Mouse (Mus musculus): ENCODE measurements at regions not wholly inside any gene's neighbourhood (a gene's known extent, or its start where the extent isn't known, plus 50 kb on each side); places are given as distances from the start of the nearest gene placed in this dataset.

DNA sequence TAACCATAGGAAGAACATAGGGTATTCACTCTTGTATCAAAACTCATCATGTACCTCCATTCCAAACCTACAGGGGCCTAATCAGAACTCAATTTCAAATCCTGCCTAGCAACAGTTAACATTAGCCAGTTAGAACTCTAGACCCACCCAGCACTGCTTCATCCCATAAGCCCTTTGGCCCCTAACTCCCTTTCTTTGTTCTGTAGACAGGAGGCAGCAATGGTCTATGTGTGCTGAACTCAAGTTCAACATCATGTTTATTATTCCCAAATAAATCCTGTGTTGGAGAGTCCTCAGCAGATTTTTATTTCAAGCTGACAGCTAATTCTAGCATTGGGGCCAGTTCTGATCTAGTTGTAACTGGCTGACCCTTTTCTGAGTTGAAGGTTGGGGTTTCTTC lies 112.2 kb downstream of the Ipo8 start:
- DNase-seq (ENCODE audit: low spot score), result no peak

DNA sequence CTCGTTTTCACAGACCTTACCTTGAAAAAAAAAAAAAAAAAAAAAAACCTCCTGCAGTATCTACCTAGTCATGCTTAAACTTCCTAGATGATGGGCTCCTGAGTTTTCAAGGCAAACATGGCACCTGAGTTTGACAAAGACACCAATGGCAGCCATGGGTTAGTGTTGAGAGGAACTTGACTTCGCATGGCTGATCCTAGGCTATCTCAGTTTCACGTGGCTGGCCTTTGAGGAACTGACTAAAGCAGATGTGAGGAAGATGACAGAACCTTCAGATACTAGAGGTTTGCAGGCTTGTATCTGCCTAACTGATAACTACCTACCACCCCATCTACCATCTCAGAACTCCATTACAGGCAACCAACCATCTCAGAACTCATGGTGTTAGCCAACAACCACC lies 120.9 kb downstream of the Ipo8 start:
- DNase-seq (ENCODE audit: low spot score), result no peak

DNA sequence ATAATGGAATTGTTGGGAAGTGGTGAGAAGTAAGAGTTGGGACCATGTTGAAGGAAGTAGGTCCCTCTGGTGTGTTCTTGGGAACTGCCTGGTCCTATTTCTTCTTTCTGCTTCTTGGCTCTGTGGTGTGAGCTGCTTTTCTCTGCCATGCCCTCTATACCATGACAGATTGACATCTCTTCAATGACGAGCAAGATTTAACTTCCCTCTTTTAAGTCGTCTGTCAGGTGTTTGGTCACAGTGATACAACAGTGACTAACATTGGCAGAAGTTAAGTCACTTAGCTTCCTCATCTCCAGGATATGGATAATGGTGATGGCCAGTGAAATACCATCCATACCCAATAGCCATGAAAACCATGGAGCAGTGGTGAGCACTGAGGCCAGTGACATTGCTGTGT lies 122.9 kb downstream of the Ipo8 start:
- no peak for DNase-seq (ENCODE audit: low spot score)

DNA sequence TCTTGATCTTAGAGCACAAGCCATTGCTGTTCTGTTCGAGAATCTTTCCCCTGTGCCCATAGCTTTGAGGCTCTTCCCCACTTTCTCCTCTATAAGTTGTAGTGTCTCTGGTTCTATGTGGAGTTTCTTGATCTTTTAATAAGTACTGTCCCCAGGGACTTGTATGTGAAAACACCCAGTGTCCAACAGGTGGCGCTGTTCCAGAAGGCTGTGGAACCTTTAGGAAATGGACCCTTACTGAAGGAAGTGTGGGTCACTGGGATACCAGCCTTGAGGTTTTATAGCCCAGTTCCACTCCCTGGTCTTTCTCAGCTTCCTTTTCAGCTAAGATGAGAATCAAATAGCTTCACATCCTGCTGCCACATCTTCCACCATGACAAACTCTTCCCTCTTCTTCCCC lies 125.6 kb downstream of the Ipo8 start:
- peak; percentile 45 for DNase-seq (ENCODE audit: low spot score)

- DNase-seq (ENCODE audit: low spot score), result no peak
Observed at GRCm38 (mm10) chr6:148693329-148693728, 137.9 kb downstream of the Ipo8 start.

DNA sequence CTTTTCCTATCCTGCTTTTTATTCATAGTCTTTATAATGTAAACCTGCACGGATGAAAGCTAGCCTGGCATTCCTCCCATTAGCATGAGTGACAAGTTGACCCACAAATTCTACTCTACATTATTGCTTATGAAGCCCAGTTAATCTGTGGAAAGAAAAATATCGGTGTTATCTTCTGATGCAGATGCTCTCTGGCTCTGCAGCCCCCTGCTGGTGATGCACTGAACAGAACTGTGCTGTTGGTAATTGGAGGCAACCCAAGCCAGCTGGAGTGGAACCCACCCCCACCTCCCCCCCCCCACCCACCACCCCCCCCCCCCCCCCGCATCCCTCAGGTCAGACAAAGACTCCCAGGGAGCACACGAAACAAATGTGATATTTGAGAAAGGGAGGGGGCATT lies 143.5 kb downstream of the Ipo8 start:
- DNase-seq (ENCODE audit: low spot score), result no peak

- no peak for DNase-seq (ENCODE audit: low spot score)
Observed at GRCm38 (mm10) chr6:148660152-148660551, 171.1 kb downstream of the Ipo8 start.

DNA sequence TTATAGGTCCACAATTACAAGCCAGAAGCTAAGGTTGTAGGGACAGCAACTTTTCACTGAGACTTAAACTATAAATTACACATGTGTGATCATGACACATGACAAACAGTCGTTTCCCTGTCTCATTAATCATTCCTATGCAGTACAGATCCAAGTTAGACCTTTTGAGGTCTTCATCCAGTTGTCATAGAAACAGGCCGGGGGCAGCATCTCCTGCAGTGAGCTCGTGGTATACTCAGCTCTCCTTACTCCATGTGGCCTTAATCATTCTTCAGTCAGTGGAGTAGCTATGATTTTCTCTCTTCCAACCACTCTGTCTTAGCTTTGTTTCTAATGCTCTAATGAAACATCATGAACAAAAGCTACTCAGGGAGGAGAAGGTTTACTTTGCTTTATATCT lies 178.1 kb downstream of the Ipo8 start:
- no peak for DNase-seq (ENCODE audit: low spot score)

DNA sequence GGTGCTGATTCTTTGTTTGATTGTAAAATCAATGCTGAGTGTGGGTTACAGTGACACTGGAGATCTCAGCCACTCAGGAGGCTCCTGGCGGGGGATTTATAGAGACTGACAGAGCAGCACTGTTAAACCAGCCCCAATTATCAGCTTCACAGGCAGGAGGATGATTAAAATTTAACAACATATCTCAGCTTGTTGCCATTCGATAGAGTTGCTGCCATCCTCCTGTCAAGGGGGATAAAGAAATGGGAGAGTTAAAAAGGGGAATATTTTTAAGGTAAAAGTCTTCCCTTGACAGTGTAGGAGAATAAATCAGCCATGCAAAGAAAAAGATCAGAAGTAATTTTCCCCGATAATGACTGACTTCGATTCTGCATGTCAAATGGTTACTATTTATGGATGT lies 178.8 kb downstream of the Ipo8 start:
- no peak for DNase-seq (ENCODE audit: low spot score)

DNA sequence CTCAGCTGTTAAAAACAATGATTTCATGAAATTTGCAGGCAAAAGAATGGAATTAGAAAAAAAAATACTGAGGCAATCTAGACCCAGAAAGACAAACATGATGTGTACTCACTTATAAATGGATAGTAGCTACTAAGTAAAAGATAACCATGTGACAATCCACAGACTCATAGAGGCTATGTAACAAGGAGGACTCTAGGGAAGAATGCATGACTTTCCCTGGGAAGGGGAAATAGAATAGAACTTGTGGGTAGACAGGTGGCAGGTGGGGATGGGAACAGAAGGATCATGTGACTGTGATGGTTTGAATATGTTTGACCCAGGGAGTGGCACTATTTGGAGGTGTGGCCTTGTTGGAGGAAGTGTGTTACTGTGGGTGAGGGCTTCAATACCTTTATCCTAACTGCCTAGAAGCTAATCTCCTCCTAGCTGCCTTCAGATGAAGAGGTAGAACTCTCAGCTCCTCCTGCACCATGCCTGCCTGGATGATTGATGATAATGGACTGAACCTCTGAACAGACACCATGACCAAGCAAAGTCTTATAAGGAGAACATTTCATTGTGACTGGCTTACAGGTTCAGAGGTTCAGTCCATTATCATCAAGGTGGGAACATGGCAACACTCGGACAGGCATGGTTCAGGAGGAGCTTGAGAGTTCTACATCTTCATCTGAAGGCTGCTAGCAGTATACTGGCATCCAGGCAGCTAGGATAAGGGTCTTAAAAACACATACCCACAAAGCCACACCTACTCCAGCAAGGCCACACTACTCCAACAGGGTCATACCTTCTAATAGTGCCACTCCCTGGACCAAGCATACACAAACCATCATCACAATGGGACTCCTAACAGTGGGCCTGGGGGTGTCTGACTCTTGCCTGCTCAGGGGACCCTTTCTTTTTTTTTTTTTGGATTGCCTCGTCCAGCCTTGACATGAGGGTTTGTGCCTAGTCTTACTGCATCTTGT lies 183.6 kb downstream of the Ipo8 start:
- DNase-seq (ENCODE audit: low spot score), result no peak

DNA sequence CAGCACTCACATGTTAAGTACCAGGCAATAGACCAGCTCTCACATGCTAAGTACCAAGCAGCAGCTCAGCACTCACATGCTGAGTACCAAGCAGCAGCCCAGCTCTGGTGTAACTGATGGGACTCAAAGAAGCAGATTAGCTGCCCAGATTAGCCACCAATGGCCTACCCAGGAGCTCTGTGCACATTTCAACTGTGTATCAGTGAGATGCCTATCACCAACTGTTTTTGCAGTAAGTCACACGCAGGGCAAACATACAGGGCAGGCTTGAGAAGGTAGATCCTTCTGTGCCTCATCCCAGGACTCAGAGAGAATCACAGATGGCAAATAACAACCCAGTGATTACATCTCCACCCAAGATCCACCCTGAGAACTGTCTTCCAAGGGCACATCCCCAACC lies 190.7 kb downstream of the Ipo8 start:
- no peak for DNase-seq (ENCODE audit: low spot score)

DNA sequence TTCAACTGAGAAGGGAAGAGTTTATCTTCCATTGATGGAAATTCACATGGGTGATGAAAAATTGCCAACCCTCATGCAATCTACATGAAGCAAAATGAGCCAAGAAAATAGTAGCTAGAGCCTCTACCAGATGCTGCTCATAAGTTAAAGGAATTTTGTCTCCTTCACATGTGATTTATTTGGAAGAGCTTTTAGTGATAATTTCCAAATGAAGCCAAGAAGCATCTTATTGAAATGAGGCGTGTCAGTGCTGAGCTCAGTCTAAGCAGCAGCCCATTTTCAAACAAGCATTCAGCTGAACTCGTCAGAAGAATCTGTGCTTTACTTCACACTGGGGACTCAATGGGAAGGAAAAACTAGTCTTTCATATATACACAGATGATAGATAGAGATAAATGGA lies 190.0 kb upstream of the Tmtc1 start:
- DNase-seq (ENCODE audit: low spot score), result no peak

DNA sequence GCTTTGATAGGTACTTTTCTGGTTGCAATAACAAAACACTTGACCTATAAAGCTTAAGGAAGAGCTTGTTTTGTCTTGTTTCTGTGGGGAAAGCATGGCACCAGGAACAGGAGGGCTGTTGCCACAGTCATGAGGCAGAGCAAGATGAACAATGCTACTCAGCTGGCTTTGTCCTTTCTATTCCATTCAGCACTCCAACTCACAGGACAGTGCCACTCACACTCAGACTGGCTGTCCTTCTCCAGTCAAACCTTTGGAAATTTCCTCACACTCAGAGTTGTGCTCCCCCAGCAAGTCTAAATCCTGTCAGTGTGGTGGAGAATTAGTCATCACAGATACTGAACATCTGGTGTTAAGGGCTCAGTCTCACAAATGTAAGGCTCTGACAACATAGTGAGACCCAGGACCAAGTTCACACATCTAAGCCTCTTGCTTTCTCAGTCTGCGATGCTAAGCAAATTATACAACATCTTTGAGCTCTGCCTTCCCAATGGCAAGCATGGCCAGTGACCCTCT lies 183.0 kb upstream of the Tmtc1 start:
- no peak for DNase-seq (ENCODE audit: low spot score)

DNA sequence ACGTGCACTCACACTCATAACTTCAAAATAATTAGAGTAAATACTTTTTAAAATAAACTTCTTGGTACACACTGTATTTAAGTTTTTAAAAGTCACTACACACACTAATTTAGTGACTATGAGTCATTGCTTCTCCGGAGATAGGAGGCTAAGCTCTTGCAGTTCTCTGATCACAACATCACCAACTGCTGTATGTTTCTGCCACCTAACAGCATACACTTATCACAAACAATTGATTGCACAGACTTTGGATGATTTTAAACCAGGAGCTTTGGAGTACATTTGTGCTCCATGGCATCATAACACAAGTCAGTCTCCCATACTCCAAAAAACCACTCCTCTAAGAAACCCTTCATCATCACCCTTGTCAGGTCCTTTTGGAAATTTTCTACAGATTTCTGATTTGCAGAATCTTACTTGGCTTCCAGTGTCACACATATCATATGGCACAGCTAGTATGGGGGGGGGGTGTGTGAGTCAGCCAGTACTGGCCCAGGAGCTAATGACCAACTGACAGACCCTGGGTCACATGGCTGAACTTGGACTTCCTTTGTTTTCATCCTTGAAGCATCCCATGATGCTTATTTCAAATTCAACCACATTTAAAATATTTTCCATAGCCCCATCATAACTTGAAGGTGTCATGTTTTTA lies 179.1 kb upstream of the Tmtc1 start:
- no peak for DNase-seq (ENCODE audit: low spot score)

DNA sequence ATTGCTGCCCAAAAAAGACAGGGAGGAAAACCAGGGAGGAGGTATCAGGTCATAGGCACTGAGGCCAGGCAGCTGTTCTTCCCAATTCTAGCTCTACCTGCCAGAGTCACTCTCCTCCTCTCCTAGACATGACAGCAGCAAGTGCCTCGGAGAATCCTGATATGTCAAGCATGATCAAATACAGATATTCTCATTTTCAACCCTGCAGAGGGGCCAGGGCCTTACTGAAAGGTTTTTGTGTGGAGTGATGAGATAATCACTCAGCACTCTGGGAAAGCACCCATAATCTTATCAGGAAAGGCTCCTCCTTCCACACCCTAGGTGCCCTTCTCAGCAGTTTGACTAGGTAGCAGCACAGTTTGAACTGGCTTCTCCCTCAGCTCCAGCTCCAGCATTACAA lies 175.8 kb upstream of the Tmtc1 start:
- no peak for DNase-seq (ENCODE audit: low spot score)

DNA sequence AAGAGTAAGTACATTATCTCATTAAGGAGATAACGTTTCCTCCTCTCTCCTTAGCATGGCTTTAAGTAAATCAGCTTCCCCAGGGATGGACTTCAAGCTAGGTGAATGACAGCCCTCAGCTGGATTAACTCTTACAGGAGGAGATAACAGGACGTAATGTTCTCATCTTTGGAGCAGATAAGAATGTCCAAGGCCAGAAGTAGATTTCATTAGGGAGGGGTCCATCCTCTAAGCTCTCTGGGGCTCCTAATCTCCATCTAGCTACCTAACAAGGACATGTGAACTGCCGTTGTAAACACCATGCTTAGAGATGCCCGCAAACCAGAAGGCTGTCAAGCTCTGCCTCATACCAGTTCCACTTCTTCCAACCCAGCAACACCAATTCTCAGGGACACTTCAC lies 171.7 kb upstream of the Tmtc1 start:
- DNase-seq (ENCODE audit: low spot score), result peak; percentile 44

- no peak for DNase-seq (ENCODE audit: low spot score)
Observed at GRCm38 (mm10) chr6:148615442-148615841, 171.3 kb upstream of the Tmtc1 start.

- DNase-seq (ENCODE audit: low spot score), result no peak
Observed at GRCm38 (mm10) chr6:148608881-148609280, 164.7 kb upstream of the Tmtc1 start.

- no peak for DNase-seq (ENCODE audit: low spot score)
Observed at GRCm38 (mm10) chr6:148605226-148605625, 161.0 kb upstream of the Tmtc1 start.

DNA sequence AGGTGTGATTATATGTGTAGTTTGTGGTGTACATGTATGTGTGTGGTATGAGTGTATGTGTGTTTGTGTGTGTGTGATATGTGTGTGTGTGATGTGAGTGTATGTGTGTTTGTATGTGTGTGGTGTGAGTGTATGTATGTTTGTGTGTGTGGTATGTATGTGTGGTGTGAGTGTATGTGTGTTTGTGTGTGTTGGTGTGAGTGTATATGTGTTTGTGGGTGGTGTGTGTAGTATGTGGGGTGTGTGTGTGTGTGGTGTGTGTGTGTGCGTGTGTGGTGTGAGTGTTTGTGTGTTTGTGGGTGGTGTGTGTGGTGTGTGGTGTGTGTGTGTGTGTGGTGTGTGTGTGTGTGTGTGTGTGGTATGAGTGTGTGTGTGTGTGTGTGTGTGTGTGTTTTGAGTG lies 160.6 kb upstream of the Tmtc1 start:
- no peak for DNase-seq (ENCODE audit: low spot score)

- DNase-seq (ENCODE audit: low spot score), result no peak
Observed at GRCm38 (mm10) chr6:148603878-148604277, 159.7 kb upstream of the Tmtc1 start.

DNA sequence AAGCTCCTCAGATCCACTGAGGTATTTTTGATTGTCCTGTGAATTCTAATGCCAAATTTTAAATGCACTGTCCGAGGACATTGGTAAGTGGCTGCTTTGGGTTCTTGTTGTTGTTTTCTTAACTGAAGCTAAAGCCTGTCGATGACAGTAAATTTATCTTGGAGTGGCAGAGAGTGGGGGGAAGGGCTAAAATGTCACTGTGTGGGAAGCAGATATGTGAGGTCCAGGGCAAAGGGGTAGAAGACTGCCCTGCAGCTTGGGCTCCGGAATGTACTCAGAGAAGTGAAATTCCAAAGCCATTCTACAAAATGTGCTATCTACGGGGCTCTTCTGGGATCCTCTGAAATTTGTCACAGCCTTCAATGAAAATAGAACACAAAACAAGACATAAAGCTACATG lies 159.3 kb upstream of the Tmtc1 start:
- DNase-seq (ENCODE audit: low spot score), result no peak

DNA sequence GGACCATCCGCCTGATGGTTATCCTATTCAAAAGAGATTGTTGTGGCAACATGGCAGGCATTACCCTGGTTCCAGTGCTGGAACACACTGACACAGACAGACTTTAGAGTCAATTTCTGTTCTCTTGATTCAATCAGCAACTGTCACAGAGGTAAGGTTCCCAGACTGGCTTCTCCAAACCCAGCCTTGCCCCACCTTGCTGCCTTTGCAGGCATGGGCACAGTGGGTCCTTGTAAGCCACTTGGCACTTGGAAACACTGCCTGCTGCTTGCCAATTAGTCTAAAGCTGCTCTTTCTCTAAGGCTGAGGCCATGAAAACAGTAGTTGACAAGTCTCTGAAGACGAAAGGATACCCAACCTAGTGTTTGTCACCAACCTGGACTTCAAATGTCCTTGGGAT lies 158.7 kb upstream of the Tmtc1 start:
- DNase-seq (ENCODE audit: low spot score), result no peak
